Mouse (Mus musculus) forebrain, embryonic 14.5 days (tissue): Measurements from ENCODE around the gene Slc30a7. TPM values are rescaled to one million over a fixed set of nuclear protein-coding genes. Genes with fewer than 3 reads are reported as not detected.

Experiments
- ATAC-seq: fragments of 200-750 bp; cut with Nextera tagmentation; 2 replicates; pipeline ENCODE4 v1.8.0; 2017; ENCODE audit warnings: mild to moderate bottlenecking, moderate library complexity
- DNase-seq: peaks from one replicate; pipeline ENCODE4 v3.0.0-alpha.2; 2015; ENCODE audit warnings: low spot score
- H3K27ac ChIP-seq: fragments of 300-500 bp; sonication (generic); 2 replicates; pipeline ENCODE4 v1.5.1; 2014; ENCODE audit warnings: low read depth, mild to moderate bottlenecking, control low read depth, low read length, moderate library complexity
- H3K27me3 ChIP-seq: fragments of 300-500 bp; sonication (generic); replicated peaks from 2 replicates; pipeline ENCODE4 v1.6.1; 2014; ENCODE audit warnings: low read length, control low read depth, mixed read lengths; ENCODE audit not compliant: control insufficient read depth, insufficient read depth
- H3K36me3 ChIP-seq: fragments of 300-500 bp; sonication (generic); 2 replicates; pipeline ENCODE4 v1.6.1; 2014; ENCODE audit warnings: low read length, control low read depth; ENCODE audit not compliant: control insufficient read depth, insufficient read depth
- H3K4me1 ChIP-seq: fragments of 300-500 bp; sonication (generic); 2 replicates; pipeline ENCODE4 v1.6.1; 2014; ENCODE audit warnings: antibody characterized with exemption, low read length, control low read depth; ENCODE audit not compliant: control insufficient read depth, insufficient read depth
- H3K4me2 ChIP-seq: fragments of 300-500 bp; sonication (generic); 2 replicates; pipeline ENCODE4 v1.6.1; 2014; ENCODE audit warnings: mild to moderate bottlenecking, control low read depth, low read length
- H3K4me3 ChIP-seq: fragments of 300-500 bp; sonication (generic); 2 replicates; pipeline ENCODE4 v1.5.1; 2014; ENCODE audit warnings: low read depth, low read length, control low read depth
- H3K9ac ChIP-seq: fragments of 300-500 bp; sonication (generic); 2 replicates; pipeline ENCODE4 v1.6.1; 2014; ENCODE audit warnings: mild to moderate bottlenecking, low read length, control low read depth, moderate library complexity
- H3K9me3 ChIP-seq: fragments of 300-500 bp; sonication (generic); replicated peaks from 2 replicates; pipeline ENCODE4 v1.6.1; 2016; ENCODE audit warnings: low read length, control low read depth, mixed read lengths; ENCODE audit not compliant: control insufficient read depth
- WGBS: fragments of 180-500 bp; shearing (Covaris S2); extraction: QIAGEN DNeasy Blood & Tissue Kit; methylation state at CpG from one replicate; pipeline ENCODE4 v1.1.7; 2014; 5-methylcytosine and 5-hydroxymethylcytosine counted together
- polyA plus RNA-seq: library from polyadenylated mRNA; unstranded; fragments of >200 nt; fragmentation: Nextera tagmentation; extraction: Ambion mirVana; gene quantifications from 2 replicates; pipeline ENCODE4 v1.2.1, GENCODE M21; 2014

Gene Slc30a7
- polyA plus RNA-seq, 1 experiment from 2014 or later: 23.1 TPM

DNA sequence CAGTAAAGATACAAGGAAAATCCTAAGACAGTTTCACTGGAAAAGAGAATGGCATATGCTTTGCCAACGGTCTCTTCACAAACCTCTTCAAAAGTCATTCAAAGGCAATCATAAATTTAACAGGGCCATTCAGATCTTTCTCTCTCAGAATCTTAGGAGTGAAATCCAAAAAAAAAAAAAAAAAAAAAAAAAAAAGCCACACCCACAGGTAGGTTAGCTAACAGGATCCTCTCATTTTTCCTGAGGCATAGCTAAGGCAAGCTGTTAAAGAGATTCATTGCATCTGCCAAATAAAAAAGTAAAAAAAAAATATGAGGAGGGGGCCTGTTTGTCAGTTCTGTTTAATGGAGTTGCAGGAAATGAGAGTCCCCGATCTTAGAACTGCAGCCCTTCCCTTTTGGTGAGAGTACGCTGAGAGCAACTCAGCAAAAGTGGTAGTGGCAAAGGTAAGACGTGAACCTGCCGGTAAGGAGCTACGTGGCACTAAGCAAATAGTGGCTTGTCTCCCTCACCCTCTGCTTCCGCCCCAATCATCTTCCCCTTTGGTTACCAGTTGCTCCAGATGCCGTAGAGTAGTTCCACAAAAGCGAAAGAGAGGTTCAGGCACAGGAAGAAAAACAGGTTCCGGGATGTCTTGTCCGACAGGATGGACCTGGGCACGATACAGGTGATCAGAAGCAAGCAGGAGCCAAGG lies 775 bp downstream of the Slc30a7 start:
- no peaks in the 10 kb centered on the region for H3K9me3 ChIP-seq
- peaks cover 12% of the 10 kb centered on the region; the same call in 1 of the 2 replicates for H3K36me3 ChIP-seq
- 9% methylated on average over 12 of the region's 12 CpGs for WGBS
- H3K27me3 ChIP-seq: no peaks in the 10 kb centered on the region
- peak; percentile 33 for DNase-seq
- H3K4me1 ChIP-seq: peaks cover 10% of the 10 kb centered on the region; the same call in 1 of the 2 replicates
- peak overlapping the region; percentile 89 for H3K9ac ChIP-seq
- no peak; the same call in 1 of the 2 replicates for ATAC-seq
- peak overlapping the region; percentile 89 for H3K4me2 ChIP-seq
- peak overlapping the region; percentile 85 for H3K4me3 ChIP-seq
- H3K27ac ChIP-seq: peak overlapping the region; percentile 84

DNA sequence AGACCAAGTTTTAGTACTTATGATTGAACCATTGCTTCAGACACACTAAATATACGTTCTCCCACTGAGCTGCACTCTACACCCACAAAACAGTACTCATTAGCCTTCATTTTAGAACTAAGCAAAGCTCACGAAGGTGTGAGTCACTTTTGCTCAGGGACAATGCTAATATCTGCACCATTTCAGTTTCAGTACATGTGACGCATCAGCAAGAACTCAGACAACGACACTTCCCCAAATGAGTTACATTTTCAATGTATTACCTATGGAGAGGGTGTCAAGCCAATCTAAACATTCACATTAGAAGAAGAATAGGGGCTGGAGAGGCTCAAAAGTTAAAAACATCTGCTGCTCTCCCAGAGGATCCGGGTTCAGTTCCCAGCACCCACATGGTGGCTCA lies 10.3 kb downstream of the Slc30a7 start:
- H3K4me2 ChIP-seq: no peak overlapping the region
- no peak overlapping the region for H3K9ac ChIP-seq
- 87% methylated on average over 5 of the region's 5 CpGs for WGBS
- no peaks in the 10 kb centered on the region for H3K4me1 ChIP-seq
- ATAC-seq (no peak), DNase-seq (no peak)
- no peak overlapping the region for H3K4me3 ChIP-seq
- no peaks in the 10 kb centered on the region for H3K27me3 ChIP-seq
- peaks cover 23% of the 10 kb centered on the region; the same call in 1 of the 2 replicates for H3K36me3 ChIP-seq
- no peaks in the 10 kb centered on the region for H3K9me3 ChIP-seq
- no peak overlapping the region for H3K27ac ChIP-seq

DNA sequence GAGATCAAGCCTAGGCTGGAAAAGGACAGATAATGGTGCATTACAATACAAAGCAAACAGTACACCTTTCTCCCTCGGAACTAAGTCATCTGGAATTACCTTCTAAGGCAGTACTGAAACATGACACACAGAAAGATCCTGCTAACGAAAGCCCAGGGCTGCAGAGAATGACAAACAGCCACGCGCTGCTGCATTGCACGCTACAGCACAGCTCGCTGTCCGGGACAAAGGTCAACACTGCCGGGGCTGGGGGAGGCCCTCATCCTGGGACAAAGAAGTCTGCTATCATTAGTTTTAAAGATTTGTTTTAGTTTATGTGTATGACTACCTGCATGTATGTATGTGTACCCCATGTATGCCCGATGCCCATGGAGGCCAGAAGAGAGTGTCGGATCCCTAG lies 14.2 kb downstream of the Slc30a7 start:
- no peaks in the 10 kb centered on the region for H3K27me3 ChIP-seq
- no peak for DNase-seq
- ATAC-seq: no peak
- peaks cover 33% of the 10 kb centered on the region for H3K36me3 ChIP-seq
- H3K4me2 ChIP-seq: no peak overlapping the region
- no peak overlapping the region for H3K9ac ChIP-seq
- H3K4me1 ChIP-seq: no peaks in the 10 kb centered on the region
- H3K27ac ChIP-seq: no peak overlapping the region
- WGBS: 85% methylated on average over 10 of the region's 10 CpGs
- no peaks in the 10 kb centered on the region for H3K9me3 ChIP-seq
- H3K4me3 ChIP-seq: no peak overlapping the region

DNA sequence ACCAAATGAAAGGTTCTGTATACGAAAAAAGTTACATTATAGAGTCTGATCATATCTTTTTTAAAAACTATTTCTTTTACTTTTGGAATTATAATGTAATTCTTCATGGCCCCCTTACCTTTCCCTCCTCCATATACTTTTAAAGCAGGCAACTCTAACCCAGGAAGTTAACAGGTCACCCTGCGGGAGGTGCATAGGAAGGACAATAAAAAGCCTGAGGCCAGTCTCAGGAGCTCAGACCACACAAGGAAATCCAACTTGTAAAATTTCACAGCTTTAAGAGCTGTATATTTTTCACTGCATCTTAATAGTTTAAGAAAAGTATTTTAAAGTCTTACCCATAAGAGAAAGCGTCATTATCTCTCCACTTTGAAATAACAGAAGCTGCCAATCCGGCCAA lies 14.6 kb downstream of the Slc30a7 start:
- Histone ChIP-seq H3K4me1 (no peaks in the 10 kb centered on the region), H3K27ac (no peak overlapping the region), H3K4me2 (no peak overlapping the region), H3K9ac (no peak overlapping the region), H3K27me3 (no peaks in the 10 kb centered on the region), H3K4me3 (no peak overlapping the region), H3K36me3 (peaks cover 33% of the 10 kb centered on the region), H3K9me3 (no peaks in the 10 kb centered on the region)
- ATAC-seq: no peak
- WGBS: 89% methylated on average over 4 of the region's 4 CpGs
- no peak for DNase-seq

DNA sequence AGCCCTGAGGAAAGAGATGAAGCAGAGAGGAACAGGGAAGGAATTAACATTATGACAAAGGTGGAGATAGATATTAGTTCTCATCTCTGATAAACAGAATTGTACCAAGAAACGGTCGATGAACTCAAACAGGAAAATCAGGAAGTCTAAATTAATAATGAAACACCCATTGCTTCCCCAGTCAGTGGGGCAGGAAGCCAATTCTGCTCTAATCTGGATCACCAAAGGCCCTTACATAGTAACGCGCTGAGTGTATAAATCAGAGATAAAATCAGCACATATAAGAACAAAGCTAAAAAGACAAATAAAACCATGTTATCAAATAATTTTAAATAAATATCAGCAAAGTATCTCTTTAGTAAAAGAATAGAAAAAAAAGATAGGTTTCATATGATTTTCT lies 15.1 kb downstream of the Slc30a7 start:
- Histone ChIP-seq H3K4me2 (no peak overlapping the region), H3K27me3 (no peaks in the 10 kb centered on the region), H3K27ac (no peak overlapping the region), H3K9me3 (no peaks in the 10 kb centered on the region), H3K36me3 (peaks cover 34% of the 10 kb centered on the region), H3K4me1 (no peaks in the 10 kb centered on the region), H3K4me3 (no peak overlapping the region), H3K9ac (no peak overlapping the region)
- ATAC-seq (no peak), DNase-seq (no peak)
- 95% methylated on average over 4 of the region's 4 CpGs for WGBS

DNA sequence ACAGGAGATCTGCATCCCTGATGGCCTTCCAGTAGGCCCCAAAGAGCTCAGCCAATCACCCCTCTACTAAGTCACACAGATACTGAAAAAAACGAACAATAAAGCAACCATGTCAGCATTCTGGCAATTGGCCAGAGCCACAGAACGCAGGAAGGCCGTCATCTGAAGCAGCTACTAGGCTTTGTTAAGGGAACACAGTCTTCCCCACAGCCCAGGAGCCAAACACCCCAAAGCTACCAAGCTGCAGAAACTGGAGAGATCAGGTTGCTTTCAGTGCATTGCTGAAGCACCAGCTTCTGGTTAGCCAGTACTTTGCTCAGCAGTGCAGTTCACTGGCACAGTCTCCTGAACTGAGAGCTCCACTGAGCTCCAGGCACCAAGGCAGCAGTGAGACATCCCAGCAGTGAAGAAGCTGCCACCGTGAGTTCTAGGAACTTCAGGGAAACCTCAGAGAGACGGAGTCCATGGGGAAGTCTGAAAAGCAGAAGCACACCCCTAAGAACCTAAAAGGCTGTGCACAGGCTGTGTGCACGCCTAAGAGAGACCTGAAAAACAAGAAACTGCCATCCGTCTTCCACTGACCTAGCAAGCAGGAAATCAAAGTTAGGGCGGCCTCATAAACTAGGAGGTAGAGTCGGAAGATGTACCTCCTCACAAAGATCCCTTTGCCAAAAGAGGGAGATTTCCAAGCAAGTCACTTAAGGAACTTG lies 21.9 kb downstream of the Slc30a7 start:
- WGBS: 70% methylated on average over 9 of the region's 9 CpGs
- ATAC-seq: no peak
- Histone ChIP-seq H3K27ac (no peak overlapping the region), H3K9me3 (no peaks in the 10 kb centered on the region), H3K27me3 (no peaks in the 10 kb centered on the region), H3K4me2 (no peak overlapping the region), H3K36me3 (peaks cover 66% of the 10 kb centered on the region), H3K9ac (no peak overlapping the region), H3K4me3 (no peak overlapping the region), H3K4me1 (no peaks in the 10 kb centered on the region)
- peak; percentile 29 for DNase-seq

DNA sequence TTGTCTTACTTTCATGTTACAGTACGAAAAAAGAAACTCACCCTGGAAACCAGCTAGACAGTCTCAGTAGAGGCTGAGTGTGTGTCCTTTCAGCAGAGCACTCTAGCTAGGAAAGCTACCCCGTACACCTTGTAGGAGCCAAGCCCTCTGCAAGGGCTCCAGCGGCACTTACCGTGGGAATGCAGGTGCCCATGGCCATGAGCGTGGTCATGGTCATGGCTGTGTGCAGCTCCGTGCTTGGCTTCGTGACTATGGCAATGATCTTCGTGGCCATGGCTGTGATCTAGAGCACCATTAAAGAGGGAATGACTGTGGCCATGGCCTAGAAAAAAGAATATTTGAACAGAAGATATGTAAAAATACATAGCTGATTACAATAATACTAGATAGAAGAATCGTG lies 22.6 kb downstream of the Slc30a7 start:
- Histone ChIP-seq H3K36me3 (peaks cover 62% of the 10 kb centered on the region), H3K27me3 (no peaks in the 10 kb centered on the region), H3K4me3 (no peak overlapping the region), H3K4me1 (no peaks in the 10 kb centered on the region), H3K4me2 (no peak overlapping the region), H3K27ac (no peak overlapping the region), H3K9me3 (no peaks in the 10 kb centered on the region), H3K9ac (no peak overlapping the region)
- 94% methylated on average over 9 of the region's 9 CpGs for WGBS
- no peak for DNase-seq
- ATAC-seq: no peak

DNA sequence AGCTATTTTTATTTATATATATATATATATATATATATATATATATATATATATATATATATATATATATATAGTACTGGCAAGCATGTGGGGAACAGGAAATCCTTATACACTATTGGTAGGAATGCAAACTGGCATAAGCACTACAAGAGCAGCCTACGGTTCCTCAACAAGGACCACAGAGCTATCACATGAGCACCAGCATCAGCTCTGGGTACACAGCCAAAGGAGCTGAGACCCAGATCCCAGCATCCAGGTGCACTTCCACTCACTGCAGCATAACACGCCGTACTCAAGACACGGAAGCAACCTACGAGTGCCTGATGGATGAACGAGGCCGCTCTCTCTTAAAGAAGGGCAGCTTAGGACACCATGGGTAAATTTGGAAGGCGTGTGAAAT lies 24.0 kb downstream of the Slc30a7 start:
- 98% methylated on average over 8 of the region's 8 CpGs for WGBS
- Histone ChIP-seq H3K27ac (no peak overlapping the region), H3K27me3 (no peaks in the 10 kb centered on the region), H3K4me2 (no peak overlapping the region), H3K9ac (no peak overlapping the region), H3K9me3 (no peaks in the 10 kb centered on the region), H3K36me3 (peaks cover 59% of the 10 kb centered on the region), H3K4me3 (no peak overlapping the region), H3K4me1 (no peaks in the 10 kb centered on the region)
- no peak for ATAC-seq
- no peak for DNase-seq

DNA sequence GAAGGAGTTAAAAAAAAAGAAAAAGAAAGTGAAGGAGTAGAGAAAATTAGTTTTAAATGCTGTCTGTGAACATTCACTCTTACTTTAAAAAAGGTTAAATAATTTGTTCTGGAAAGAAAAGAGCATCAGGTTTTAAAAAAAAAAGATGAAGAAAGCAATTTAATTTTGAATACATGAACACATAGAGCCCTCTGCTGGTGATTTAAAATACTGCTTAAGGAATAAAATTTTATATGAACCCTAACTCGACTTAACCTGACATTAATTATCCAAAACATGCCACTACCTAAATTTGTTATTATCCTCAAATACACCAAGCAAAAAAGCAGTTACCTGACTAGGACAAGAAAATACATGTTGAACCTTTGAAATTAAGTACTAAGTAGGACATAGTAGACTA lies 28.2 kb downstream of the Slc30a7 start:
- ATAC-seq: no peak
- H3K9me3 ChIP-seq: no peaks in the 10 kb centered on the region
- H3K27ac ChIP-seq: no peak overlapping the region
- H3K4me2 ChIP-seq: no peak overlapping the region
- H3K27me3 ChIP-seq: no peaks in the 10 kb centered on the region
- 29% methylated on average over 1 of the region's 1 CpGs for WGBS
- H3K36me3 ChIP-seq: peaks cover 60% of the 10 kb centered on the region
- no peaks in the 10 kb centered on the region for H3K4me1 ChIP-seq
- H3K4me3 ChIP-seq: no peak overlapping the region
- DNase-seq: peak; percentile 79
- no peak overlapping the region for H3K9ac ChIP-seq
